Mouse (Mus musculus) liver, adult 2 months (tissue): Measurements from ENCODE around the gene Arid5b. TPM values are rescaled to one million over a fixed set of nuclear protein-coding genes. Genes with fewer than 3 reads are reported as not detected.

ENCODE experiments used
- DNase-seq: peaks from one replicate; pipeline ENCODE4 v3.0.0-alpha.2; 2011; ENCODE audit warnings: low read depth, low spot score; ENCODE audit errors: extremely low read depth
- H3K27ac ChIP-seq: fragments of 200-500 bp; replicated peaks from 2 replicates; pipeline ENCODE4 v1.5.1; 2012; ENCODE audit warnings: low read depth, mild to moderate bottlenecking, control low read depth, inconsistent platforms, low read length; ENCODE audit not compliant: insufficient read depth
- H3K27me3 ChIP-seq: fragments of 200-500 bp; 2 replicates; pipeline ENCODE4 v1.6.1; 2012; ENCODE audit warnings: mild to moderate bottlenecking, moderate library complexity, low read length, inconsistent platforms; ENCODE audit not compliant: control insufficient read depth, insufficient read depth
- H3K36me3 ChIP-seq: fragments of 200-500 bp; 2 replicates; pipeline ENCODE4 v1.6.1; 2012; ENCODE audit warnings: low read length, inconsistent platforms; ENCODE audit not compliant: control insufficient read depth, insufficient read depth
- H3K4me1 ChIP-seq: fragments of 200-500 bp; 2 replicates; pipeline ENCODE4 v1.6.1; 2011; ENCODE audit warnings: low read length; ENCODE audit not compliant: control insufficient read depth, insufficient read depth
- H3K4me3 ChIP-seq: fragments of 200-500 bp; 2 replicates; pipeline ENCODE4 v1.5.1; 2011; ENCODE audit warnings: low read depth, mild to moderate bottlenecking, control low read depth, low read length, moderate library complexity; ENCODE audit not compliant: insufficient read depth
- H3K79me2 ChIP-seq: fragments of 200-500 bp; 2 replicates; pipeline ENCODE4 v1.6.1; 2012; ENCODE audit warnings: inconsistent platforms, mild to moderate bottlenecking, low read length, moderate library complexity; ENCODE audit not compliant: control insufficient read depth, insufficient read depth
- H3K9ac ChIP-seq: fragments of 200-500 bp; 2 replicates; pipeline ENCODE4 v1.6.1; 2012; ENCODE audit warnings: low read depth, mild to moderate bottlenecking, control low read depth, inconsistent platforms, low read length
- CTCF ChIP-seq: fragments of 200-500 bp; IDR thresholded peaks from 2 replicates; pipeline ENCODE4 v1.5.1; 2011; ENCODE audit warnings: low read depth, low read length, control low read depth
- POLR2A ChIP-seq: fragments of 200-500 bp; IDR thresholded peaks from 2 replicates; pipeline ENCODE4 v1.6.1; 2011; ENCODE audit warnings: low read length, control low read depth; ENCODE audit not compliant: insufficient read depth; ENCODE audit errors: extremely low read depth
- WGBS: fragments of 180-500 bp; shearing (Covaris S2); methylation state at CpG from one replicate; pipeline ENCODE4 v1.1.7; 2018; 5-methylcytosine and 5-hydroxymethylcytosine counted together
- polyA plus RNA-seq: library from polyadenylated mRNA; depleted of rRNA; stranded (reverse); fragments of >200 nt; gene quantifications from 2 replicates; pipeline ENCODE4 v1.2.3, GENCODE M21; 2012
- total RNA-seq: library from RNA; depleted of rRNA; stranded (reverse); fragments of >200 nt; gene quantifications from 2 replicates; pipeline ENCODE4 v1.2.3, GENCODE M21; 2014

Gene Arid5b
- total and polyA plus RNA-seq, 2 experiments: 11.6 to 13.6 TPM

- peak; percentile 52 for DNase-seq
- Histone ChIP-seq H3K27me3 (no peaks in the 10 kb centered on the region), H3K36me3 (no peaks in the 10 kb centered on the region; the same call in 1 of the 2 replicates), H3K79me2 (peaks cover 27% of the 10 kb centered on the region), H3K9ac (no peak overlapping the region), H3K27ac (no peak overlapping the region), H3K4me3 (no peak overlapping the region), H3K4me1 (peaks cover 8% of the 10 kb centered on the region)
- TF ChIP-seq CTCF (no peak), POLR2A (no peak)
- WGBS: 72% methylated on average over 18 of the region's 18 CpGs
These were observed 133.1 kb downstream of the Arid5b start for GRCm38 (mm10) chr10:68145286-68145950.

GRCm38 (mm10) chr10:68142501-68142900, 136.0 kb downstream of the Arid5b start:
- TF ChIP-seq CTCF (no peak), POLR2A (no peak)
- Histone ChIP-seq H3K79me2 (peaks cover 25% of the 10 kb centered on the region), H3K4me1 (peaks cover 10% of the 10 kb centered on the region), H3K27ac (no peak overlapping the region), H3K36me3 (no peaks in the 10 kb centered on the region; the same call in 1 of the 2 replicates), H3K4me3 (no peak overlapping the region), H3K9ac (no peak overlapping the region), H3K27me3 (no peaks in the 10 kb centered on the region)
- DNase-seq: no peak
- 86% methylated on average over 4 of the region's 4 CpGs for WGBS

GRCm38 (mm10) chr10:68141567-68141966, 137.0 kb downstream of the Arid5b start:
- 89% methylated on average over 7 of the region's 7 CpGs for WGBS
- no peak overlapping the region for H3K27ac ChIP-seq
- no peak for DNase-seq

GRCm38 (mm10) chr10:68140871-68141270, 137.7 kb downstream of the Arid5b start:
- TF ChIP-seq POLR2A (no peak), CTCF (no peak)
- Histone ChIP-seq H3K4me3 (no peak overlapping the region), H3K27ac (no peak overlapping the region), H3K4me1 (peaks cover 8% of the 10 kb centered on the region), H3K9ac (no peak overlapping the region), H3K27me3 (no peaks in the 10 kb centered on the region), H3K36me3 (no peaks in the 10 kb centered on the region; the same call in 1 of the 2 replicates), H3K79me2 (peaks cover 19% of the 10 kb centered on the region)
- 62% methylated on average over 2 of the region's 2 CpGs for WGBS
- no peak for DNase-seq

More at GRCm38 (mm10) chr10:68141567-68141966, 137.0 kb downstream of the Arid5b start:
- TF ChIP-seq POLR2A: no peak
- no peak for TF ChIP-seq CTCF
- no peak overlapping the region for H3K9ac ChIP-seq
- no peaks in the 10 kb centered on the region for H3K27me3 ChIP-seq
- no peak overlapping the region for H3K4me3 ChIP-seq
- peaks cover 25% of the 10 kb centered on the region for H3K79me2 ChIP-seq
- peaks cover 10% of the 10 kb centered on the region for H3K4me1 ChIP-seq
- H3K36me3 ChIP-seq: no peaks in the 10 kb centered on the region; the same call in 1 of the 2 replicates

GRCm38 (mm10) chr10:68140306-68140705, 138.2 kb downstream of the Arid5b start:
- TF ChIP-seq POLR2A (no peak), CTCF (no peak)
- Histone ChIP-seq H3K9ac (no peak overlapping the region), H3K27me3 (no peaks in the 10 kb centered on the region), H3K36me3 (no peaks in the 10 kb centered on the region; the same call in 1 of the 2 replicates), H3K4me1 (peaks cover 8% of the 10 kb centered on the region), H3K27ac (no peak overlapping the region), H3K4me3 (no peak overlapping the region), H3K79me2 (peaks cover 13% of the 10 kb centered on the region)
- no peak for DNase-seq
- WGBS: 77% methylated on average over 6 of the region's 6 CpGs

- H3K36me3 ChIP-seq: peaks cover 16% of the 10 kb centered on the region
- no peak overlapping the region for H3K4me3 ChIP-seq
- H3K79me2 ChIP-seq: peaks cover 12% of the 10 kb centered on the region
- H3K9ac ChIP-seq: no peak overlapping the region
- WGBS: 64% methylated on average over 5 of the region's 5 CpGs
- peak overlapping the region; percentile 95 for H3K27ac ChIP-seq
- H3K4me1 ChIP-seq: peaks cover 11% of the 10 kb centered on the region
- no peaks in the 10 kb centered on the region for H3K27me3 ChIP-seq
- peak; percentile 46 for DNase-seq
- TF ChIP-seq CTCF (no peak), POLR2A (no peak)
These were observed 140.4 kb downstream of the Arid5b start for GRCm38 (mm10) chr10:68138123-68138522.
